Mouse (Mus musculus): ENCODE measurements around the gene Ovch2. TPM values are rescaled to one million over a fixed set of nuclear protein-coding genes. Genes with fewer than 3 reads are reported as not detected.

Ovch2 gene
- total RNA-seq, 2 experiments from 2014 or later, result not detected

DNA sequence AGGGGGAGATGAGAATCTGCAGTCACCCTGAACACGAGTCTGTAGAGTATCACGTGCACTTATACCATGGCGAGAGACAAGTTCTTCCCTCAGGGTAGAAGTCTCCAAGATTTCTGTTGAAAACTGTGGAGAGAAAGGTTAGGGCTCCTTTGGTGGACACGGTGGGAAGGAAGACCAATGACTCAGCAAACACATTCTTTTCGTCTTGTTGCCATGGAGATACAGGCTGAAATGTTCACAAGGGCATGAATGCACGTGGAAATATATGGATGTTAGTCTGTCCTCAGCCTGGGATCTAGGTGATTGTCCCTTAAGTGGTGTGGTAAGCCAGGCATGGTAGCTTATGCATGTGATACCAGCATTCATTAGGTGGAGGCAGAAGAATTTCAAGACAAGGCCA lies 30.2 kb downstream of the Ovch2 start:
- Histone ChIP-seq H3K4me3 (no peak overlapping the region), H3K27ac (no peak overlapping the region)
- DNase-seq (ENCODE audit: extremely low spot score in 1 of 2, low spot score in 2 of 2), result no peak
- TF ChIP-seq CTCF (IDR thresholded peaks at IDR 0.05), result no peak
- intact Hi-C loops (cut with DNase I), result no loop called here

DNA sequence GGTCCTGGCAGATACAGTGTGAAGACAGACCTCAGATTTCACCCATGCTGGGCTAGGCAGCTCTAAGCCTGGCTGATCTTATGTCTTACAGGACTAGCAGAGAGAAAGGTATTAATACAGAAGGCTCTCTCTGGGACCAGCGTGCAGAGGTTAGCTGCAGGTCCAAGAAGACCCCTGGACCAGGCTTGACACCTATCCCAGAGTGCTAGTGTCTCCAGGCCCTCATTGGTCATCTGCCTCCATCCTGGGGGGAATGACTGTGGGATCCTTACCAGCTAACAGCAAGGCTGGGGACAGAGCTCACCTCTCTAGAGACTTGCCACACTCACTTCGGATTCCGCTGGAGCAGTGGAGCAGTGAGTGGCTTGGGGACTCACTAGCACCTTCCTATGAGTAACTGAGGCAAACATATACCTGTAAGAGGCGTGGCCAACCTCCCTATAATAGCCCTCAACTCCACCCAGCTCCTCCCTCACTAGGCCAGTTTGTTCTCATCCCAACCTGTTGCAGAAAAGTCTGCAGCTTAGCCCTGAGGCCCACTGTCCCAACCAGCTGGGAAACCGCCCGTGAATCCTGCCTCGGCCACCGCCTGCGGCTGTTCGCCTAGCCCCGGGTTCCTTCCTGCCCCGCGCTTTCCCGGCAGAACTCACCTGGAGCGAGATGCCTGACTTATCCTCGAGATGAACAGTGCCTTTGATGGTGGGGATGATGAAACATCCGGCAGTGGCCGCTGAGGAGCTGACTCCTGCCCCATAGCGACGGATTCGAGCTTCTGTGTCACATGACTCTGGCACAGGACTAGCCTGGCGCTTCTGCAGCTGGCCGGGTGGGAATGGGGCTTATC lies 43.5 kb downstream of the Ovch2 start, which contains the start of gene Cyb5r2:
TSS of gene Cyb5r2 (minus strand) at position 725 of the 844 bp plus-strand sequence.
- Histone ChIP-seq H3K27ac (no peak within 1 kb of the TSS), H3K4me3 (peak within 1 kb of the TSS; percentile 28)
- intact Hi-C loops (cut with DNase I), result no loop called here
- TF ChIP-seq CTCF (IDR thresholded peaks at IDR 0.05), result no peak
- DNase-seq (ENCODE audit: extremely low spot score in 1 of 2, low spot score in 2 of 2), result no peak

DNA sequence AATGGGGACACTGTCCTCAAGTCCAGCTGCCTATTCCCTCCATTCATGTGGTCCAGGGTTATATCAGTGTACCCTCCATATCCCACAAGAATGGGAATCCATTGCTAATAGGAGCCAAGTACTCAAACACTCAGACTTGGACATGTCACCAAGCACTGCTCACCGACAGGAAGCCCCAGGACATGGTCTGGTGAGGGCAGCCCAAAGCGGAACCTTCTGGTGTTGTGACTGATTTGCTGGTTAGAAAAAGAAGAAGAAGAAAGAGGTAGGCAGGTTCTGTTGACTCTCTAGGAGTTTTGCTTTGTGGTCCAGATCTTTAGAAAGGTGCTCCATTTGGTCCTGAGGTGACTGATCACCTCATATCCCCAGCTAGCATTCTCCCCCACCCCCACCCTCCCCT lies 44.3 kb downstream of the Ovch2 start:
- no peak overlapping the region for H3K4me3 ChIP-seq
- no peak for TF ChIP-seq CTCF (IDR thresholded peaks at IDR 0.05)
- H3K27ac ChIP-seq, result no peak overlapping the region
- no peak for DNase-seq (ENCODE audit: extremely low spot score in 1 of 2, low spot score in 2 of 2)
- intact Hi-C loops (cut with DNase I), result no loop called here

DNA sequence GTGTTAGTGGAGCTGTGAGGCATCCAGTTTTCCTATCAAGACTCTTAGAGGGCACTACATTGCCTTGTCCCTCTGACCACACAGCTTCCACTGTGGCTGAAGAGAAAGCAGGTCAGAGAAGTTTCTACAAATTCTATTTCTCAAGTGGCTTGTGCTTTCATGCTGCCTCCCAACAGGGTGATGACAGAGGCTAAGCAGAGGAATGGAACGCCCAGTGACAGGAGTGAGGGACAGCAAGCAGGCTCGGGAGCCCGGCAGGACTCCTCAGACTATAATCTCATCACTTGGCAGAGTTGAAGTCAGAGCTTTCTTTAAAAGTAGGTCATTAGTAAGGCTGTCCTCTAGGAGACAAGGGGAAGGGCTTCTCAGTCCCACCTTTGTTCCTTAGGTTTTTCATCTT lies 45.1 kb downstream of the Ovch2 start:
- TF ChIP-seq CTCF (IDR thresholded peaks at IDR 0.05), result no peak
- intact Hi-C loops (cut with DNase I), result no loop called here
- DNase-seq (ENCODE audit: extremely low spot score in 1 of 2, low spot score in 2 of 2), result no peak
- Histone ChIP-seq H3K4me3 (no peak overlapping the region), H3K27ac (no peak overlapping the region)

DNA sequence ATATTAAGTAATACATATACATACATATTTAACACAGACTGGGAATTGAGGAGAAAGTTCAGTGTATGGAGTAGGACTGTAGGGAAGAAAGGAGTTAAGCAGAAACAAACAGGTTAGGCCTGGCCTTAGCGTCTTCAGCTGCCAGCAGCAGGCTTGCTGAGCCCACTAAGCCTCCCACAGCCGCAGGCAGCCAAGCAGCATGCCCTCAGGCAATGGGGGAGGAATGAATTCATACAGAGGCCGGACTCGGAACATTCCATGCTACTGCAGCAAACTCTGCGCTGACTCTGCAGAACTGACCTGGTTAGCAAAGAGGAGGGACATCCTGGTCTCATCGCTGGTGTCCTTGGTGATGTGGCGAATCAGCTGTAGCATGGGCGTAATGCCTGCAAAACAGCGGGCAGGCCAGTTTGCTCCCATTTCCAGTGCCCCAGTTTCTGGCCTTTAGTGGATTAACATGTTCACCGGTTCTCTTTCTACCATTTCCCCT lies 48.9 kb downstream of the Ovch2 start:
- intact Hi-C loops (cut with DNase I), result no loop called here
- no peak for TF ChIP-seq CTCF (IDR thresholded peaks at IDR 0.05)
- no peak overlapping the region for H3K27ac ChIP-seq
- no peak for DNase-seq (ENCODE audit: extremely low spot score in 1 of 2, low spot score in 2 of 2)
- no peak overlapping the region for H3K4me3 ChIP-seq

DNA sequence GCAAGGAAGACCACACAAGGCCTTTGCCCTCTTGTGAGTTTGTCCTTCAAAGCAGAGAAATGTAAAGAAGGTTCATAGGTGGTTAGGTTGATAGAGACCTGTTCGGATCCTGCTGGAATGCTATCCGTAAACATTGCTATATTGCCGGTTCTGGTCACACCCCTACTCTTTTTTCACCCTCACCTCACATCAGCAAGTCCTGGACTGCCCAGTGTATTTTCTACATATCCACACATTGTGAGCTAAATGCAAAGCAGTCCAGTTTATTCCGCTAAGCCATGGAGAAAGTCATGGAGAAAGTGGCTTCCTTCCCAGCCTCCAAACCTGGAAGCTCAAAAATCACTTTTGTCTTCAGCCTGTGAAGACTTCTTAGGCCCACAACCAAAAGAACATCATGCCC lies 51.3 kb downstream of the Ovch2 start:
- no peak for TF ChIP-seq CTCF (IDR thresholded peaks at IDR 0.05)
- intact Hi-C loops (cut with DNase I), result loop anchor here (1.0 to 10.0 kb wide), 5 partner anchors 30 to 535 kb away; partner anchors contain the start of gene Ppfibp2
- no peak for DNase-seq (ENCODE audit: extremely low spot score in 1 of 2, low spot score in 2 of 2)
- no peak overlapping the region for H3K4me3 ChIP-seq
- no peak overlapping the region for H3K27ac ChIP-seq

DNA sequence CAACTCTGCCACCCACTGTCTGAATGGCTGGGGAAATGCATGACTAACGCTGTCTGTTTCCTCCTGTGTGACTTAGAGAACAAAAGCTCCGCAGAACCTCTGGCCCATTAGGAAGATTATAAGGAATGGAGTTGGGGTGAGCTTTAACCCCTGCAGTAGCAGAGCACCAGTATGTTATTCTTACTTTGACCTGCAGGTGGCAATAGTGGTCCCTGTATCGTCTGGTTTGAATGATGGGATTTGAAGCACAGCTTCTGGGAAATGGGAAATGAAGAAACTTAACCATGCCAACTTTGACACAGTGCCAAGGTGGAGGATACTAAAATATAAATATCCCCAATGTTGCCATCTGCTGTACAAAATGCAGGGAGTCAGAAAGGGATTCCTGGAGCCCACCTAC lies 51.7 kb downstream of the Ovch2 start:
- DNase-seq (ENCODE audit: extremely low spot score in 1 of 2, low spot score in 2 of 2), result peak; percentile 30 to 35
- intact Hi-C loops (cut with DNase I), result loop anchor here (1.0 to 10.0 kb wide), 5 partner anchors 30 to 534 kb away; partner anchors contain the start of gene Ppfibp2

DNA sequence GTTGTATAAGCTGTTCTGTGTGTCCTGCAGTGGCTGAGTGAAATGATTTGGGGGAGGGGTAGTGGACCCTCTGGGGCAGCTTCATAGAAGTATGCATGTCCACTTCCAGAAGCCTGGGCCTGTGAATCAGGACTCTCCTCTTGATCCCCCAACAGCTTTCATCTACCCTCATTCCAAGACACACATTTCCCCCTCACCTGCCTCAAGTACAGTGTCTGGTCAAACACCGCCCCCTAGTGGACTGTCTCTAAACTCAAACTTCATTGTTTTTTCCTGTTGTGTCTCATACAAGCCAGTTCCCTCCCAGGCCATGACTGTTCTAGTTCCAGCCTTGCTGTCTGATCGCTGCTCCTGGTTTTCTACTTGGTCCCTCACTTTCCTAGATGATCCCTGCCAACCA lies 53.1 kb downstream of the Ovch2 start:
- intact Hi-C loops (cut with DNase I), result loop anchor here (2.0 to 10.0 kb wide), 4 partner anchors 87 to 533 kb away; partner anchors contain the start of gene Ppfibp2
- no peak overlapping the region for H3K27ac ChIP-seq
- no peak overlapping the region for H3K4me3 ChIP-seq
- peak; percentile 35 to 49 for DNase-seq (ENCODE audit: extremely low spot score in 1 of 2, low spot score in 2 of 2)
- peak; percentile 75 for TF ChIP-seq CTCF (IDR thresholded peaks at IDR 0.05)

More for the DNA sequence above, 51.7 kb downstream of the Ovch2 start:
- Histone ChIP-seq H3K27ac (no peak overlapping the region), H3K4me3 (no peak overlapping the region)
- peak; percentile 79 for TF ChIP-seq CTCF (IDR thresholded peaks at IDR 0.05)

DNA sequence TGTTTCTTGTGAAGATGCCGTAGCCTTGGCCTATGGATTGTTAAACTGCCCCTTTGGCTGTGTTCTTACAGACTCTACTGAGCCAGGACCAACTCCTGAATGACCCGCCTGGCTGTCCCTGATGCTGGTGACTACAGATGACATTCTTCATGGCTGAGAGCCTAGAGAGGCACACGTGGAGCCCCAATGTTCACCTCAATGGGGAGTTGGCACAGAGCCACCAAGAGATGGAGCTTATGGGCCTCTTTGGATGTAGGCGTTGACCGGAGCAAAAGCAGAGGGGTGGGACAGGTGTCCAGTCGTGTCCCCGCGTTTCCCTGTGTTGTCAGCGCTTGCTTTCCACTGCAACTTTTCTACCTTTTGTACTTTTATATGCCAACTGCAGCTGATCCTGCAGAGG lies 53.5 kb downstream of the Ovch2 start:
- H3K27ac ChIP-seq, result no peak overlapping the region
- DNase-seq (ENCODE audit: extremely low spot score in 1 of 2, low spot score in 2 of 2), result no peak
- no peak overlapping the region for H3K4me3 ChIP-seq
- no peak for TF ChIP-seq CTCF (IDR thresholded peaks at IDR 0.05)
- intact Hi-C loops (cut with DNase I), result loop anchor here (5.0 to 10.0 kb wide), 3 partner anchors 150 to 533 kb away; partner anchors contain the start of gene Ppfibp2

DNA sequence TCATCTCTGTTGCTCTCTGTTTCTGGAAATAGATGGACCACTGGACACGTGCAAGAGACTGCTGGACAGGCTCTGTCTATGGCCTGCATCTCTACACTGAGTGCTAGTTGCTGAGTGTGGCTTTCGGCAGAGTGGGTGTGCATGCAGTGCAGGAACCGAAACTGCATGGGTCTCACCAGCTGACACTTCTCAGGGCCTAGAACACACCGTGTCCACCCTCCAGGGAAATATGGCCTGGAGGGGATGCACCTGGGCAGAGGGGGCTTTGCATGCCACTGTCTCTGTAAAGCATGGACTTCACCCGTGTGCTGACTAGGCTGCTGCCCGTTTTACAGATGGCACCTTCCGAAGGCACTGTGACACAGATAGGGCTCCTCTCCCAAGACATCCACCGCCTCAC lies 55.0 kb downstream of the Ovch2 start:
- DNase-seq (ENCODE audit: extremely low spot score in 1 of 2, low spot score in 2 of 2), result no peak
- intact Hi-C loops (cut with DNase I), result loop anchor here (5.0 to 10.0 kb wide), 3 partner anchors 149 to 531 kb away; partner anchors contain the start of gene Ppfibp2
- Histone ChIP-seq H3K27ac (no peak overlapping the region), H3K4me3 (no peak overlapping the region)
- no peak for TF ChIP-seq CTCF (IDR thresholded peaks at IDR 0.05)

DNA sequence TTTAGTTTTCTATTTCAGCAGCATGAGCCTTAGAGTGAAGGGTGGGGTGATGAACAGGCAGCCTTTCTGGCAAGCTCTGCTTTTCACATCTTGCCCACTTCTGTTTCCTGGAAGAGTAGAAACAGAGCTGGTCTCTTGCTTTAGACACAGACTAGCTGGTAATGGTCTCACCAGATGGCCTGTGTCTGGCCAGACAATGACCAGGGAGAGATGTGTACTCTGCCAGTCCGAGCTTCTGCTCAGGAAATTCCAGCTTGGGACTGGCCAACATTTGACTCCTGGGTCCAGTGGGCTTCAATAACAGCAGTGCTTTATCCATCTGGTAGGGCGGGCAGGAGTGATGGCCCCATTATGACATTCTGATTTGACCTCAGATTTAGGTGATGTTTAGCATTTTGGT lies 55.9 kb downstream of the Ovch2 start:
- no peak overlapping the region for H3K4me3 ChIP-seq
- no peak overlapping the region for H3K27ac ChIP-seq
- intact Hi-C loops (cut with DNase I), result loop anchor here (5.0 to 10.0 kb wide), 3 partner anchors 148 to 530 kb away; partner anchors contain the start of gene Ppfibp2
- no peak for TF ChIP-seq CTCF (IDR thresholded peaks at IDR 0.05)
- DNase-seq (ENCODE audit: extremely low spot score in 1 of 2, low spot score in 2 of 2), result no peak

DNA sequence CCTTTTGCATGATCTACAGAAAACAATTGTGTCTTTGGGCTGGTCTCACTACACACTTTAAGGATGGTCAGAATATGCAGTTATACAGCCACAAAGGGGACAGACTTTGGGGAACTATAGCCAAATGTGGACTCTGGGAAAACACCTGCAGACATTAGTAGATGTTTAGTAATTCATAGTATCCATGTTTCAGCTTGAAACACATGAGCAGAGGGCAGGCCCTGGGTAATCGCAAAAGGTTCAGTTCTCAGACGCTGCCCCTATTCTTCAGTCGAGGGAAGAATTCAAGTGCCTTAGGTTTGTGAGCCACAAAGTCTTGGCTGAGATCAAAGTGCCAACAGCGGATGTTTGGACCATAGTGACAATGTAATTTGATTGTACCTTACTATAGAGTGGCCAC lies 56.6 kb downstream of the Ovch2 start:
- no peak for DNase-seq (ENCODE audit: extremely low spot score in 1 of 2, low spot score in 2 of 2)
- Histone ChIP-seq H3K27ac (no peak overlapping the region), H3K4me3 (no peak overlapping the region)
- TF ChIP-seq CTCF (IDR thresholded peaks at IDR 0.05), result no peak
- intact Hi-C loops (cut with DNase I), result loop anchor here (10.0 kb wide), 1 partner anchor 530 kb away; no protein-coding TSS in a partner anchor
